Mouse (Mus musculus): Measurements from ENCODE around the gene Dcst1. TPM values are rescaled to one million over a fixed set of nuclear protein-coding genes. Genes with fewer than 3 reads are reported as not detected.
A peak's percentile ranks its signal among the peaks of the same experiment; 100 is the strongest.

Dcst1 gene
- polyA plus RNA-seq, 1 experiment, result not detected

DNA sequence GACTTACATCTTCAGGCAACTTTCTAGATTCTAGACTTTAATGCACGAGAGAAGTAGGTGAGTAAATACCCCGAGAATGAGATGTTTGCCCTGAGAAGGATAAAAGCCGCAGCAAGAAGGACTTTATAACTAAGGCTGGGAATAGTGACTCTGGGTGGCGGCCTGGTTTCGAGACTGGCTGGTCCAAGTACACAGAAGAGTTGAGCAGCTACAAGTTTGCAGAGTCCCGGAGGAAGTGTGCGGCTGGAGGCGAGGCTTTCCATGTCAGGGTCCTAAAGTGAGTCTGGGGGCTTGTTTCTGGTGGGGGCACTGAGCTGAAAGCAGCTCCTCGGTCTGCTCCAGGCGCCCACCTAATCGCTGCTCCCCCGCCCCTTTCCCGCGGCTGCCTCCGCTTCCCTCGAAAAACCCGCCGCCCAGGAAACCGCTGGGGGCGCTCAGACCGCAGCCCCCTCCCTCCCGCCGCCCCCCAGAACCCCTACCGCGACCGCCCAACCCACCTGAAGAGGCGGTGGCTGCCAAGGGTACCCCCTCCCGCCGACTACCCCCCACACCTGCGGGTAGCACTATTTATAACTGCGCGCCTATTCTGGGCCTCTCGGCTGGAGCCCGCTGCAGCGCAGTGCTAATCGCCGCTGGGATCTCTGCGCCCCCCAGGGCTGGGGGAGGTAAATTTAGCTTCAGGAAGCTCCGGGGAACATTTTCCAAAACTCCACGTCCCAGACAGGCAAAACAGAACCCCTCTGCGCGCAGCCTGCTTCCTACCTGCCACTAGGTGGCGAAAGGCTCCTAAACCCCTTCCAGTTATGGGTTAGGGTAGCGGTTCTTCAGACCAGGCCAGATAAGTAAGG lies 31.0 kb upstream of the Dcst1 start:
- Histone ChIP-seq H3K4me3 (replicated peaks) (peak overlapping the region; percentile 68), H3K9me3 (ENCODE audit: control insufficient read depth, low read length) (peaks cover 2% of the 10 kb centered on the region; the same call in 1 of the 2 replicates), H3K27me3 (ENCODE audit: control insufficient read depth) (peaks cover 53% of the 10 kb centered on the region), H3K4me1 (ENCODE audit: control insufficient read depth) (peaks cover 50% of the 10 kb centered on the region), H3K36me3 (ENCODE audit: control insufficient read depth) (peaks cover 2% of the 10 kb centered on the region; the same call in 1 of the 2 replicates)
- TF ChIP-seq GATA1 (IDR thresholded peaks at IDR 0.05; ENCODE audit: low read length), result peak; percentile 57; the same call in 1 of the 2 replicates
- no peak for TF ChIP-seq TAL1 (IDR thresholded peaks at IDR 0.05; ENCODE audit: low read length)

DNA sequence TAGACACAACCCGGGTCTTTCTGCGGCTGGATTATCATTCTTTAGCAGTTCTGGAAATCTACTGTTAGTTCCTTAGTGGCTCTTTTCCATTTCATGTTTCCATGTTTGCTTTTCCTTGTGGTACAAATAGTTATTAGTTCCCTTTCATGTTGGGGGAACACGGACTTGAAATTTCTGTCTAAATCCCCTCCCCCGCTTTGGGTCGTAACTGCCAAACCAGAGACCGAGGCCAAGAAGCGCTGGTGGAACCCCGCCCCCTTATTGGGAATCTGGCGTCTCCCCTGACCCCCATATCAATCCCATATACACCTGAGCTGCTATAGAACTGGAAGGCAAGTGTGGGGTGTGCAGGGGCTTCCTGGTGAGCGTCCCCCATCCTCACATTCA lies 30.4 kb upstream of the Dcst1 start:
- Histone ChIP-seq H3K9me3 (ENCODE audit: control insufficient read depth, low read length) (peaks cover 2% of the 10 kb centered on the region; the same call in 1 of the 2 replicates), H3K4me3 (replicated peaks) (peak overlapping the region; percentile 68), H3K4me1 (ENCODE audit: control insufficient read depth) (peaks cover 54% of the 10 kb centered on the region)

DNA sequence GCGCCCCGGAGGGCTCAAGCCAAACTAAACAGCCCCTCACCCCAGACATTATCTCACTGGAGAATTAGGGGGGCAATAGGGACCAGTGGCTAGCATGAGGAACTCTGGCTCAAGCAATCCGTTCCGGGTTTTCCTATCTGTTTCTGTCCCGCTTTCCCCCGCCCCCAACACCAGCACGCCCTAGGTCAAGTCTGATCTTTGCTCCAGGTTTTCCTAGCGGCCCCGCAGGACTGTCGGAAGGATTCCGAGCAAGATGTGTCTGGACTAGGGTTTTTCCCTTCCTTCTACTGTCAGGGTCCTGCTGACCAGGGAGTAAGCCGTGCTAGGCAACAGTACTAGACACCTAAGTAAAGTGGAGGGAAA lies 29.8 kb upstream of the Dcst1 start:
- H3K27me3 ChIP-seq (ENCODE audit: control insufficient read depth), result peaks cover 63% of the 10 kb centered on the region
- H3K9me3 ChIP-seq (ENCODE audit: control insufficient read depth, low read length), result peaks cover 2% of the 10 kb centered on the region; the same call in 1 of the 2 replicates
- peak overlapping the region; percentile 68 for H3K4me3 ChIP-seq (replicated peaks)
- peaks cover 58% of the 10 kb centered on the region for H3K4me1 ChIP-seq (ENCODE audit: control insufficient read depth)
- peaks cover 1% of the 10 kb centered on the region; the same call in 1 of the 2 replicates for H3K36me3 ChIP-seq (ENCODE audit: control insufficient read depth)
- TF ChIP-seq GATA1 (IDR thresholded peaks at IDR 0.05; ENCODE audit: low read length) (no peak), TAL1 (IDR thresholded peaks at IDR 0.05; ENCODE audit: low read length) (no peak)

More for the DNA sequence above, 30.4 kb upstream of the Dcst1 start:
- peaks cover 2% of the 10 kb centered on the region; the same call in 1 of the 2 replicates for H3K36me3 ChIP-seq (ENCODE audit: control insufficient read depth)
- no peak for TF ChIP-seq GATA1 (IDR thresholded peaks at IDR 0.05; ENCODE audit: low read length)
- no peak for TF ChIP-seq TAL1 (IDR thresholded peaks at IDR 0.05; ENCODE audit: low read length)
- peaks cover 57% of the 10 kb centered on the region for H3K27me3 ChIP-seq (ENCODE audit: control insufficient read depth)

DNA sequence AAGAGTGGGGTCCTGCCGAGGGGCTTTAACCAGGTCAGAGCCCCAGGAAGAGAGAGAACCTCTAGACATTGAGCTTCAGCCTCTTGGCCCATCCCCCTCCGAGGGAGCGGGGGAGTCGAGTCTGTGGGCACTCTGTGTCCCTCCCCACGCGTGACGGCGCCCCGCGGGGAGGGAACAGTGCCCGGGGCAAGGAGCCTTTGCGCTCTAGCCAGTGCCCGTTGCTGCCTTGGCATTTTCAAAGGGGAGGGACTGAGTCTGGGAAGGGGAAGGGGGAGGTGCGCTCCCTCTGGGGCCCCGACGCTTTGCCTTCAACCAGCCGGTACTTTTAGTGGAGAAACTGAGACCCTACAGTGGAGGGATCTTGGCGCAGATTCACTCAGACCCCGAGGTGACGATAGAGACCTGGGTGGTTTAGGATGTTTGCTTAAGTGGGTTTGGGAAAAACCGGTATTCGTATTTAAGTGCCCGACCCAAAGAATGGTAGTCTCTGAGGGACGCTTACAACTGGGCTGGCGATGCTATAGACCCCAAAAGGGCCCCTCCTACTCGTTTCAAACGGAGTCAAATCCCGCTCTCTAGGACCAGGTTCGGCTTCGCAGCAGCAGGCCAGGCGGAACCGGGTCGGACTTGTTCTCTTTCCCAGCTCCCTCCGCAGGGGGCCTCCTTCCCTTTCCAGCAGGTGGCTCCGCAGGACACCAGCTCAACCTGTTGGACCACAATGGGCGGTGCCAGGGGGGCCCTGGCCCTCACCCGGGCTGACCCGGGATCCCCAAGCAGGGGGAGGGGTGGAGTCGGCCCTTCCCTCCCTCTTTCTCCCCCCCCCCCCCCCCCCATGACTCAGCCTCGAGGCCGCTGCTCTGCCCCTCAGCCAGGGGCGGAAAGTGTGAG lies 29.2 kb upstream of the Dcst1 start, which contains the start of gene Zbtb7b:
Gene Zbtb7b (minus strand): TSS at position 771 of the 888 bp plus-strand sequence.
- no peaks in the 10 kb centered on the region for H3K36me3 ChIP-seq (ENCODE audit: control insufficient read depth)
- H3K4me1 ChIP-seq (ENCODE audit: control insufficient read depth), result peaks cover 58% of the 10 kb centered on the region
- H3K27me3 ChIP-seq (ENCODE audit: control insufficient read depth), result peaks cover 63% of the 10 kb centered on the region
- H3K9me3 ChIP-seq (ENCODE audit: control insufficient read depth, low read length), result peaks cover 2% of the 10 kb centered on the region; the same call in 1 of the 2 replicates
- peak within 1 kb of the TSS; percentile 68 for H3K4me3 ChIP-seq (replicated peaks)
- TF ChIP-seq GATA1 (IDR thresholded peaks at IDR 0.05; ENCODE audit: low read length), result no peak
- no peak for TF ChIP-seq TAL1 (IDR thresholded peaks at IDR 0.05; ENCODE audit: low read length)

DNA sequence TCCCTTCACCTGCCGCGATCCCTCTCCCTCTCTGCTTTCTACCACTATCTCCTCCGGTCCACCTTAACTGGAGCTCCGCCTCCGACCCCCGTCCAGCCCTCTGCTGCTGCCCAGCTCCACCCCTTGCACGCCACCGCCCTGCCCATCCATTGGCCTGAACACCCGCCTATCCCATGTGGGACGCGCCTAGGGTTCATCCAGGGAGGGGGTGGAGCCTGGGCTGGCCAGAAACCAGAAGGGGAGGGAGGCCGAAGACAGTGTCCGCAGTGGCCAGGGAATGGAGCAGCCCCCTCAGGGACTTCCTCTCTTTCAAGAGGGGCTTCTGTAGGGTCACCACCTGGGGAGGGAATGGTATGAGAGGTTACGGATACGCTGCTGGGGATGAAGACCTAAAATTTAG lies 28.6 kb upstream of the Dcst1 start:
- peaks cover 61% of the 10 kb centered on the region for H3K4me1 ChIP-seq (ENCODE audit: control insufficient read depth)

DNA sequence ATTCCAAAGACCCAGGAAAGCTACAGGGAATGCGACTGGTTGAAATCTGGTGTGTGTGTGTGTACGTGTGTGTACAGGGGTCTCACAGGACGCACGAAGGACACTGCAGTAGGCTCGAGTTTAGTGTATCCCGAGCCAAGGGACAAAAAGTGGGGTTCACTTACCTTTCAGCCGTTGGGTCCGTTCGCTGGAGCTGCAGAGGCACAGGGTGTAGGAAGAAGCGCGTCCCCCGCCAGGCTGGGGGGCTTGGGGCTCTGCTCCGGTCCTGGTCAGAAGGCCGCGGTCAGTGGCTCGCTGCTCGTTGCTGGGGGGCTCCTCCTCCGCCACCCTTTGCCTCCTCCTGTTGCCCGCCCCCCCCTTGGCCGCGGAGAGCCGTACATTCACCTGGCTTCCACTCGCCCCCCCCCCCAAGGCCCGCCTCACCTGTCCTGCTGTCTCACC lies 27.8 kb upstream of the Dcst1 start:
- TF ChIP-seq TAL1 (IDR thresholded peaks at IDR 0.05; ENCODE audit: low read length), result no peak
- TF ChIP-seq GATA1 (IDR thresholded peaks at IDR 0.05; ENCODE audit: low read length), result no peak
- H3K4me3 ChIP-seq (replicated peaks), result peak overlapping the region; percentile 61

More for the DNA sequence above, 28.6 kb upstream of the Dcst1 start:
- TF ChIP-seq GATA1 (IDR thresholded peaks at IDR 0.05; ENCODE audit: low read length) (no peak), TAL1 (IDR thresholded peaks at IDR 0.05; ENCODE audit: low read length) (no peak)
- H3K27me3 ChIP-seq (ENCODE audit: control insufficient read depth), result peaks cover 63% of the 10 kb centered on the region
- no peaks in the 10 kb centered on the region for H3K36me3 ChIP-seq (ENCODE audit: control insufficient read depth)
- peaks cover 2% of the 10 kb centered on the region; the same call in 1 of the 2 replicates for H3K9me3 ChIP-seq (ENCODE audit: control insufficient read depth, low read length)
- peak overlapping the region; percentile 68 for H3K4me3 ChIP-seq (replicated peaks)

DNA sequence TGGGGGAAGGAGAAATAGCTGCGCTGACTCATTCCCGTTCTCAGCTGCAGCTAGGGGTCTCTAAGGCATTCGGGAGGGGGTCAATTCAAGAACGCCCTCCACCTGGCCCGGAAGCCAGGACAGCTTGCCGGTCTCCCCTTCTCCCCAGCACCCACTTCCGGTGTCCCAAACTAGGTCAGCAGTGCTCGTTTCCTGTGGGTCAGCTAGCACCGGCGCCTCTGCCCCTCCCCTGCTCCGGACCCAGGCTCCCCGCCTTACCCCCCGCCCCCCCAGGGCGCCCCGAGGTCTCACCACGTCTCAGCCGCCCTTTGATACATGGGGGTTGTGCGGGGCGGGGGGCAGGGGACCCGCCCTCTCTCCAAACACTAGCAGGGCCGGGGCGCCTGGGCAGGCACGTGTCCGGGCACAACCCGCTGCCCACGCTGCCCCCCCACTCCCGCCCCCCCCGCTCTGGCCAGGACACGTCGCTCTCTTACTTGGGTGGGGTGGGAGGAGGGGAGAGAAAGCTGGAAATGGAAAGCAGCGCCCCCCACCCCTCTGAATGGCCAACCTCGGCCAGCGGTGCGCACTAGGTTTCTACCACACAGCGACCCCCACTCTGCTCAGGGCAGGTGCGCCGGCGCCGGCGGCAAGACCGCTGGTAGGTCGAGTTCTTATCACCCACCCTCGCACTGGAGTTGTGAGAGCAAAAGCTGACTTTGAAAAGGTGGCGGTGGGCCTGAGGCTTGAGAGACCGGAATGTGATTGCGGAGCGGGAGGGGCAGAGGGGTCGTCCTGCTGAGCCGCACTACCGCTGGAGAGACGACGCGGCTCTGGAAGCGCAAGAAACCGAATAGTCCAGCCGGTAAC lies 26.8 kb upstream of the Dcst1 start:
- TF ChIP-seq GATA1 (IDR thresholded peaks at IDR 0.05; ENCODE audit: low read length), result no peak
- no peak for TF ChIP-seq TAL1 (IDR thresholded peaks at IDR 0.05; ENCODE audit: low read length)
- H3K36me3 ChIP-seq (ENCODE audit: control insufficient read depth), result no peaks in the 10 kb centered on the region
- H3K9me3 ChIP-seq (ENCODE audit: control insufficient read depth, low read length), result peaks cover 2% of the 10 kb centered on the region; the same call in 1 of the 2 replicates
- H3K27me3 ChIP-seq (ENCODE audit: control insufficient read depth), result peaks cover 63% of the 10 kb centered on the region
- H3K4me1 ChIP-seq (ENCODE audit: control insufficient read depth), result peaks cover 74% of the 10 kb centered on the region
- H3K4me3 ChIP-seq (replicated peaks), result peak overlapping the region; percentile 61

More for the DNA sequence above, 27.8 kb upstream of the Dcst1 start:
- H3K4me1 ChIP-seq (ENCODE audit: control insufficient read depth), result peaks cover 68% of the 10 kb centered on the region
- H3K27me3 ChIP-seq (ENCODE audit: control insufficient read depth), result peaks cover 63% of the 10 kb centered on the region
- no peaks in the 10 kb centered on the region for H3K36me3 ChIP-seq (ENCODE audit: control insufficient read depth)
- H3K9me3 ChIP-seq (ENCODE audit: control insufficient read depth, low read length), result peaks cover 2% of the 10 kb centered on the region; the same call in 1 of the 2 replicates
